Mouse (Mus musculus): ENCODE data around the gene Idi1. TPM values are rescaled to one million over a fixed set of nuclear protein-coding genes. Genes with fewer than 3 reads are reported as not detected.
"Not testable (repeated sequence)": the region's sequence is repeated elsewhere in the genome, so short reads cannot be mapped to it uniquely, and the experiment has no call there.

The Idi1 gene
- 23.6 TPM for polyA plus RNA-seq (2012; fragmentation: generic; extraction: Trizol)

- peak within 1 kb of the TSS; percentile 56 for H3ac ChIP-seq (ENCODE audit: control insufficient read depth, insufficient read length)
- peak within 1 kb of the TSS; percentile 96 for H3K4me2 ChIP-seq (ENCODE audit: low read depth)
- H3K27me3 ChIP-seq (ENCODE audit: control insufficient read depth, insufficient read depth, insufficient read length): no peaks in the 10 kb centered on the region
- H3K4me3 ChIP-seq: peak within 1 kb of the TSS; percentile 79
- H3K79me2 ChIP-seq (ENCODE audit: control insufficient read depth, insufficient read depth): peaks cover 31% of the 10 kb centered on the region
- H3K36me3 ChIP-seq (ENCODE audit: control insufficient read depth, insufficient read depth): peaks cover 15% of the 10 kb centered on the region
- TF ChIP-seq POLR2A (IDR thresholded peaks at IDR 0.05; ENCODE audit: insufficient read length, low read depth): peak; percentile 66
- TF ChIP-seq REST (IDR thresholded peaks at IDR 0.05; ENCODE audit: insufficient read depth, insufficient read length): no peak
- no peak for TF ChIP-seq USF1 (IDR thresholded peaks at IDR 0.05; ENCODE audit: low read depth)
- TF ChIP-seq TCF3 (IDR thresholded peaks at IDR 0.05; ENCODE audit: insufficient read length, low read depth): no peak
- TF ChIP-seq CEBPB (IDR thresholded peaks at IDR 0.05; ENCODE audit: insufficient read depth, poor library complexity, severe bottlenecking): no peak
- TF ChIP-seq SRF (IDR thresholded peaks at IDR 0.05; ENCODE audit: control insufficient read depth, insufficient read length, low read depth): peak; percentile 81
- TF ChIP-seq POLR2AphosphoS2 (IDR thresholded peaks at IDR 0.05; ENCODE audit: insufficient read length, low read depth): peak; percentile 64
- TF ChIP-seq E2F4 (IDR thresholded peaks at IDR 0.05; ENCODE audit: insufficient read depth): peak; percentile 46
Observed at GRCm38 (mm10) chr13:8885445-8886184, at the start of gene Idi1. Gene Idi1, plus strand, starts transcription at chr13:8885501.

- TF ChIP-seq POLR2AphosphoS2 (IDR thresholded peaks at IDR 0.05; ENCODE audit: insufficient read length, low read depth) (no peak), CEBPB (IDR thresholded peaks at IDR 0.05; ENCODE audit: insufficient read depth, poor library complexity, severe bottlenecking) (no peak), REST (IDR thresholded peaks at IDR 0.05; ENCODE audit: insufficient read depth, insufficient read length) (no peak), POLR2A (IDR thresholded peaks at IDR 0.05; ENCODE audit: insufficient read length, low read depth) (no peak), MYOD1 (IDR thresholded peaks at IDR 0.05; ENCODE audit: control insufficient read depth in 1 of 3, insufficient read length in 2 of 3, low read depth in 2 of 3) (no peak), TCF12 (IDR thresholded peaks at IDR 0.05; ENCODE audit: insufficient read depth, poor library complexity, severe bottlenecking) (no peak), TCF3 (IDR thresholded peaks at IDR 0.05; ENCODE audit: insufficient read length, low read depth) (no peak), MYOG (IDR thresholded peaks at IDR 0.05; ENCODE audit: control insufficient read depth in 1 of 3, insufficient read depth in 1 of 3, insufficient read length in 2 of 3, low read depth in 2 of 3) (no peak), MAX (IDR thresholded peaks at IDR 0.05; ENCODE audit: low read depth) (no peak), USF1 (IDR thresholded peaks at IDR 0.05; ENCODE audit: low read depth) (no peak), E2F4 (IDR thresholded peaks at IDR 0.05; ENCODE audit: insufficient read depth) (no peak), SRF (IDR thresholded peaks at IDR 0.05; ENCODE audit: control insufficient read depth, insufficient read length, low read depth) (no peak)
- no peaks in the 10 kb centered on the region for H3K27me3 ChIP-seq (ENCODE audit: control insufficient read depth, insufficient read depth, insufficient read length)
- no peak overlapping the region for H3ac ChIP-seq (ENCODE audit: control insufficient read depth, insufficient read length)
- H3K4me2 ChIP-seq (ENCODE audit: low read depth): no peak overlapping the region
- H3K79me2 ChIP-seq (ENCODE audit: control insufficient read depth, insufficient read depth): no peaks in the 10 kb centered on the region
- no peak overlapping the region for H3K4me3 ChIP-seq
- H3K36me3 ChIP-seq (ENCODE audit: control insufficient read depth, insufficient read depth): peaks cover 69% of the 10 kb centered on the region
Observed at GRCm38 (mm10) chr13:8838394-8838793, 46.9 kb upstream of the Idi1 start.

GRCm38 (mm10) chr13:8839111-8839510, 46.2 kb upstream of the Idi1 start:
- Histone ChIP-seq H3K4me3 (no peak overlapping the region), H3K36me3 (ENCODE audit: control insufficient read depth, insufficient read depth) (peaks cover 68% of the 10 kb centered on the region), H3ac (ENCODE audit: control insufficient read depth, insufficient read length) (no peak overlapping the region), H3K27me3 (ENCODE audit: control insufficient read depth, insufficient read depth, insufficient read length) (no peaks in the 10 kb centered on the region), H3K4me2 (ENCODE audit: low read depth) (no peak overlapping the region), H3K79me2 (ENCODE audit: control insufficient read depth, insufficient read depth) (no peaks in the 10 kb centered on the region)
- no peak for TF ChIP-seq POLR2A (IDR thresholded peaks at IDR 0.05; ENCODE audit: insufficient read length, low read depth)

GRCm38 (mm10) chr13:8839937-8840336, 45.4 kb upstream of the Idi1 start:
- H3K4me2 ChIP-seq (ENCODE audit: low read depth): no peak overlapping the region
- no peaks in the 10 kb centered on the region for H3K79me2 ChIP-seq (ENCODE audit: control insufficient read depth, insufficient read depth)
- peaks cover 65% of the 10 kb centered on the region for H3K36me3 ChIP-seq (ENCODE audit: control insufficient read depth, insufficient read depth)
- H3K4me3 ChIP-seq: no peak overlapping the region
- no peak overlapping the region for H3ac ChIP-seq (ENCODE audit: control insufficient read depth, insufficient read length)
- TF ChIP-seq MAX (IDR thresholded peaks at IDR 0.05; ENCODE audit: low read depth): no peak
- TF ChIP-seq MYOG (IDR thresholded peaks at IDR 0.05; ENCODE audit: control insufficient read depth in 1 of 3, insufficient read depth in 1 of 3, insufficient read length in 2 of 3, low read depth in 2 of 3): no peak
- TF ChIP-seq POLR2AphosphoS2 (IDR thresholded peaks at IDR 0.05; ENCODE audit: insufficient read length, low read depth): no peak
- TF ChIP-seq POLR2A (IDR thresholded peaks at IDR 0.05; ENCODE audit: insufficient read length, low read depth): no peak
- no peak for TF ChIP-seq E2F4 (IDR thresholded peaks at IDR 0.05; ENCODE audit: insufficient read depth)
- no peak for TF ChIP-seq SRF (IDR thresholded peaks at IDR 0.05; ENCODE audit: control insufficient read depth, insufficient read length, low read depth)
- H3K27me3 ChIP-seq (ENCODE audit: control insufficient read depth, insufficient read depth, insufficient read length): no peaks in the 10 kb centered on the region

GRCm38 (mm10) chr13:8840941-8841340, 44.4 kb upstream of the Idi1 start:
- TF ChIP-seq CEBPB (IDR thresholded peaks at IDR 0.05; ENCODE audit: insufficient read depth, poor library complexity, severe bottlenecking): no peak
- no peak for TF ChIP-seq USF1 (IDR thresholded peaks at IDR 0.05; ENCODE audit: low read depth)
- no peak for TF ChIP-seq MAX (IDR thresholded peaks at IDR 0.05; ENCODE audit: low read depth)
- no peak for TF ChIP-seq POLR2A (IDR thresholded peaks at IDR 0.05; ENCODE audit: insufficient read length, low read depth)
- TF ChIP-seq POLR2AphosphoS2 (IDR thresholded peaks at IDR 0.05; ENCODE audit: insufficient read length, low read depth): no peak
- TF ChIP-seq E2F4 (IDR thresholded peaks at IDR 0.05; ENCODE audit: insufficient read depth): no peak
- no peak for TF ChIP-seq REST (IDR thresholded peaks at IDR 0.05; ENCODE audit: insufficient read depth, insufficient read length)
- TF ChIP-seq TCF3 (IDR thresholded peaks at IDR 0.05; ENCODE audit: insufficient read length, low read depth): no peak
- no peak for TF ChIP-seq SRF (IDR thresholded peaks at IDR 0.05; ENCODE audit: control insufficient read depth, insufficient read length, low read depth)
- TF ChIP-seq MYOG (IDR thresholded peaks at IDR 0.05; ENCODE audit: control insufficient read depth in 1 of 3, insufficient read depth in 1 of 3, insufficient read length in 2 of 3, low read depth in 2 of 3): no peak
- no peak for TF ChIP-seq TCF12 (IDR thresholded peaks at IDR 0.05; ENCODE audit: insufficient read depth, poor library complexity, severe bottlenecking)
- no peak for TF ChIP-seq MYOD1 (IDR thresholded peaks at IDR 0.05; ENCODE audit: control insufficient read depth in 1 of 3, insufficient read length in 2 of 3, low read depth in 2 of 3)
- Histone ChIP-seq H3K27me3 (ENCODE audit: control insufficient read depth, insufficient read depth, insufficient read length) (no peaks in the 10 kb centered on the region), H3K4me2 (ENCODE audit: low read depth) (no peak overlapping the region), H3ac (ENCODE audit: control insufficient read depth, insufficient read length) (no peak overlapping the region), H3K4me3 (no peak overlapping the region), H3K36me3 (ENCODE audit: control insufficient read depth, insufficient read depth) (peaks cover 60% of the 10 kb centered on the region), H3K79me2 (ENCODE audit: control insufficient read depth, insufficient read depth) (no peaks in the 10 kb centered on the region)

GRCm38 (mm10) chr13:8841846-8842245, 43.5 kb upstream of the Idi1 start:
- peaks cover 61% of the 10 kb centered on the region for H3K36me3 ChIP-seq (ENCODE audit: control insufficient read depth, insufficient read depth)
- H3ac ChIP-seq (ENCODE audit: control insufficient read depth, insufficient read length): not testable (repeated sequence)

More at GRCm38 (mm10) chr13:8841846-8842245, 43.5 kb upstream of the Idi1 start:
- not testable (repeated sequence) for H3K79me2 ChIP-seq (ENCODE audit: control insufficient read depth, insufficient read depth); H3K4me3 ChIP-seq; H3K4me2 ChIP-seq (ENCODE audit: low read depth); H3K27me3 ChIP-seq (ENCODE audit: control insufficient read depth, insufficient read depth, insufficient read length)

All from myocyte (in vitro differentiated cells).